Mouse (Mus musculus) MEL (cell line): ENCODE results near the gene Ppa1.

Source experiments
- CTCF ChIP-seq, 3 experiments: IDR thresholded peaks in 2 of 3; conservative IDR thresholded peaks in 1 of 3; 2 replicates each; pipeline ENCODE4 v1.5.1; 2011 to 2012; ENCODE audit warnings: low read length in 3 of 3, low read depth in 2 of 3, mild to moderate bottlenecking in 2 of 3, improper control_type of control experiment in 1 of 3, inconsistent platforms in 1 of 3, mixed read lengths in 1 of 3, moderate library complexity in 1 of 3; ENCODE audit not compliant: control insufficient read depth in 1 of 3, insufficient read depth in 1 of 3, poor library complexity in 1 of 3, severe bottlenecking in 1 of 3
- EP300 ChIP-seq, 2 experiments: IDR thresholded peaks; 2 replicates each; pipeline ENCODE4 v1.6.1; 2011; ENCODE audit warnings: improper control_type of control experiment in 2 of 2, low read length in 2 of 2, low read depth in 1 of 2, mild to moderate bottlenecking in 1 of 2
- ETS1 ChIP-seq: IDR thresholded peaks from 2 replicates; pipeline ENCODE4 v1.6.1; 2012; ENCODE audit warnings: low read depth, mild to moderate bottlenecking, inconsistent platforms, low read length, improper control_type of control experiment, moderate library complexity
- POLR2A ChIP-seq, 2 experiments: IDR thresholded peaks; 2 replicates each; pipeline ENCODE4 v1.6.1; 2011 to 2012; ENCODE audit warnings: low read length in 2 of 2, mild to moderate bottlenecking in 2 of 2, control low read depth in 1 of 2, improper control_type of control experiment in 1 of 2, low read depth in 1 of 2, moderate library complexity in 1 of 2; ENCODE audit not compliant: control insufficient read depth in 1 of 2, insufficient read depth in 1 of 2, poor library complexity in 1 of 2
- SMC3 ChIP-seq: IDR thresholded peaks from 2 replicates; pipeline ENCODE4 v1.6.1; 2011; ENCODE audit warnings: low read depth, low read length, improper control_type of control experiment
- UBTF ChIP-seq: IDR thresholded peaks from 2 replicates; pipeline ENCODE4 v1.6.1; 2012; ENCODE audit warnings: low read depth, mild to moderate bottlenecking, inconsistent platforms, low read length, improper control_type of control experiment, moderate library complexity, borderline replicate concordance; ENCODE audit not compliant: insufficient read depth
- USF1 ChIP-seq: IDR thresholded peaks from 2 replicates; pipeline ENCODE4 v1.6.1; 2014; ENCODE audit warnings: low read depth, mild to moderate bottlenecking, inconsistent platforms, low read length, improper control_type of control experiment, moderate library complexity

- TF ChIP-seq EP300 (IDR thresholded peaks at IDR 0.05; ENCODE audit: low read depth in 1 of 2, low read length in 2 of 2) (no peak), ETS1 (no peak), POLR2A (IDR thresholded peaks at IDR 0.05; ENCODE audit: control insufficient read depth in 1 of 2, insufficient read depth in 1 of 2, low read depth in 1 of 2, low read length in 2 of 2, poor library complexity in 1 of 2) (no peak), UBTF (no peak), CTCF (IDR thresholded peaks at IDR 0.05 in 2 of 3, conservative IDR thresholded peaks at IDR 0.05 in 1 of 3; ENCODE audit: control insufficient read depth in 1 of 3, insufficient read depth in 1 of 3, low read depth in 2 of 3, low read length in 3 of 3, poor library complexity in 1 of 3, severe bottlenecking in 1 of 3) (no peak), SMC3 (no peak), USF1 (no peak)
Measured at GRCm38 (mm10) chr10:61654691-61655090, 6.3 kb downstream of the Ppa1 start.
